Mouse (Mus musculus) limb, embryonic 14.5 days (tissue): ENCODE measurements around the gene Mcm2. TPM values are rescaled to one million over a fixed set of nuclear protein-coding genes. Genes with fewer than 3 reads are reported as not detected.

ENCODE experiments used
- ATAC-seq: fragments of 200-750 bp; cut with Nextera tagmentation; 2 replicates; pipeline ENCODE4 v1.8.0; 2017; ENCODE audit warnings: low read depth, moderate number of reproducible peaks, moderate TSS enrichment; ENCODE audit not compliant: low FRiP score
- DNase-seq: peaks from one replicate; pipeline ENCODE4 v3.0.0-alpha.2; 2015; ENCODE audit warnings: low spot score
- H3K27ac ChIP-seq: fragments of 300-500 bp; sonication (generic); replicated peaks from 2 replicates; pipeline ENCODE4 v1.5.1; 2014; ENCODE audit warnings: low read depth, mild to moderate bottlenecking, low read length, moderate library complexity, mixed read lengths
- H3K27me3 ChIP-seq: fragments of 300-500 bp; sonication (generic); 2 replicates; pipeline ENCODE4 v1.6.1; 2014; ENCODE audit warnings: low read length, mixed read lengths; ENCODE audit not compliant: control insufficient read depth, insufficient read depth
- H3K36me3 ChIP-seq: fragments of 300-500 bp; sonication (generic); 2 replicates; pipeline ENCODE4 v1.6.1; 2014; ENCODE audit warnings: mild to moderate bottlenecking, low read length, moderate library complexity, mixed read lengths; ENCODE audit not compliant: control insufficient read depth, insufficient read depth
- H3K4me1 ChIP-seq: fragments of 300-500 bp; sonication (generic); 2 replicates; pipeline ENCODE4 v1.6.1; 2014; ENCODE audit warnings: antibody characterized with exemption, low read length, mixed read lengths; ENCODE audit not compliant: control insufficient read depth, insufficient read depth
- H3K4me2 ChIP-seq: fragments of 300-500 bp; sonication (generic); replicated peaks from 2 replicates; pipeline ENCODE4 v1.6.1; 2014; ENCODE audit warnings: low read depth, mild to moderate bottlenecking, low read length, moderate library complexity; ENCODE audit not compliant: severe bottlenecking
- H3K4me3 ChIP-seq: fragments of 300-500 bp; sonication (generic); replicated peaks from 2 replicates; pipeline ENCODE4 v1.5.1; 2014; ENCODE audit warnings: low read length
- H3K9ac ChIP-seq: fragments of 300-500 bp; sonication (generic); 2 replicates; pipeline ENCODE4 v1.6.1; 2014; ENCODE audit warnings: mild to moderate bottlenecking, low read depth, low read length, moderate library complexity; ENCODE audit not compliant: severe bottlenecking
- H3K9me3 ChIP-seq: fragments of 300-500 bp; sonication (generic); 2 replicates; pipeline ENCODE4 v1.6.1; 2016; ENCODE audit warnings: low read length; ENCODE audit not compliant: control insufficient read depth
- POLR2A ChIP-seq: fragments of 200-500 bp; IDR thresholded peaks from 2 replicates; pipeline ENCODE4 v1.8.0; 2012; ENCODE audit warnings: inconsistent platforms, mild to moderate bottlenecking, moderate library complexity, borderline replicate concordance; ENCODE audit not compliant: insufficient read depth, insufficient read length; ENCODE audit errors: extremely low read depth
- WGBS: fragments of 180-500 bp; shearing (Covaris S2); extraction: QIAGEN DNeasy Blood & Tissue Kit; methylation state at CpG from one replicate; pipeline ENCODE4 v1.1.7; 2014; 5-methylcytosine and 5-hydroxymethylcytosine counted together
- polyA plus RNA-seq, 2 experiments: library from polyadenylated mRNA; depleted of rRNA in 1 of 2; stranded (reverse) in 1 of 2; unstranded in 1 of 2; fragments of >200 nt; fragmentation: Nextera tagmentation in 1 of 2; extraction: Ambion mirVana in 1 of 2; gene quantifications; 2 replicates each; pipeline versions ENCODE4 v1.2.1 to v1.2.3; 2012 to 2014

Gene Mcm2
- polyA plus RNA-seq, 2 experiments: 107 to 108 TPM

- Histone ChIP-seq H3K4me3 (no peak overlapping the region), H3K9me3 (no peaks in the 10 kb centered on the region), H3K27ac (no peak overlapping the region), H3K36me3 (peaks cover 82% of the 10 kb centered on the region), H3K27me3 (no peaks in the 10 kb centered on the region), H3K4me2 (no peak overlapping the region), H3K4me1 (no peaks in the 10 kb centered on the region), H3K9ac (no peak overlapping the region)
- TF ChIP-seq POLR2A: no peak
- no peak for ATAC-seq
- WGBS: 88% methylated on average over 10 of the region's 10 CpGs
- DNase-seq: no peak
These were observed 14.4 kb downstream of the Mcm2 start for GRCm38 (mm10) chr6:88884195-88884594.

DNA sequence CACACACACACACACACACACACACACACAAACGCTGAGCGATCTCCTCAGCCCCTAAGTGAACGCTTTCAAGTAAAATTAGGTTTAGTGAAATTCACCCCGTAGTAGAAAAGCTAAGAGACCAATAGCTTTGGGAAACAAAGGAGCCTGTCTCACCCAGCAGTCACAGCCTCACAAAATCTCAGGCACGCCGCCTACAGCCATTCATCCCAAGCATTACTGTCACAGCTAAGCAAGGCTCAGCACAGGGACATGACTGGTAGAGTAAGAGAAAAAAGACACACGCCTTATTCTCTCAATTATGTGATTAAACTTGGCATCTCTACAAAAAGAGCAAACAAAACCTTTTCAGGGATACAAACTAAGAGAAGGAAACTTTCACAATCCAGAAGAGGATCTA, 17.2 kb downstream of the Mcm2 start:
- WGBS: 89% methylated on average over 7 of the region's 7 CpGs
- Histone ChIP-seq H3K9me3 (no peaks in the 10 kb centered on the region), H3K36me3 (peaks cover 54% of the 10 kb centered on the region), H3K4me1 (no peaks in the 10 kb centered on the region), H3K4me3 (no peak overlapping the region), H3K4me2 (no peak overlapping the region), H3K27ac (no peak overlapping the region), H3K9ac (no peak overlapping the region), H3K27me3 (no peaks in the 10 kb centered on the region)
- no peak for TF ChIP-seq POLR2A
- no peak for ATAC-seq
- no peak for DNase-seq

- Histone ChIP-seq H3K4me3 (no peak overlapping the region), H3K27ac (no peak overlapping the region), H3K27me3 (no peaks in the 10 kb centered on the region), H3K9ac (no peak overlapping the region), H3K9me3 (no peaks in the 10 kb centered on the region), H3K36me3 (peaks cover 37% of the 10 kb centered on the region), H3K4me1 (no peaks in the 10 kb centered on the region), H3K4me2 (no peak overlapping the region)
- no peak for TF ChIP-seq POLR2A
- 68% methylated on average over 4 of the region's 4 CpGs for WGBS
- DNase-seq (no peak), ATAC-seq (no peak)
These were observed 19.1 kb downstream of the Mcm2 start for GRCm38 (mm10) chr6:88879471-88879870.

DNA sequence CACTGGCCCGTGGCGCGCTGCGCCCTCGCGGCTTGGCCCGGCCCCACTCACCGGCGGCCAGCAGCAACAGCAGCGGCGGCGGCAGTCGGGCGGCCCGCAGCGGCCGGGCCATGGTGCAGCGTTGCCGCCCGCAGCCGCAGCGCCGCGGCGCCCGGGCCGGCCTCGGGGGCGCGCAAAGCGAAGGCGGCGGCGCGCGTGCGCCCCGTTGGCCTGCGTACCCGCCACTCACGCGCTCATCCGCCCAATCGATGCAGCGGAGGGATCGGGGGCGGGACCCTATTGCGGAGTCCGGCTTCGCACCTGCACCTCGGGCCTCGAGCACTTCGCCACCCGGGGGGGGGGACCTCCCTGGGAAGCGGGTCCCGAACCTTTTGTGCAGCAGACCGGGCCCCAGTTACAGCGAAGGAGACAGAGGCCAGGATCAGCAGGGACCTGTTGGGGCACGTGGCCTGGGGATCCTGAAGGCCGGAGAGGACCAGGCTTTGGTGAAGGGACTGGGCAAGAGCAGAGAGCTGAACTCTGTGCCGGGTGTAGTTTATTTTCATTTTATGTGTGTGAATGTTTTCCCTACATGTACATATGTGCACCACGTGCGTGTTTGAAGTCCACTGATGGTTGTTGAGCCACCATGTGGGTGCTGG, 23.6 kb downstream of the Mcm2 start, which contains the start of gene Podxl2:
TSS of gene Podxl2 (minus strand) at position 177 of the 641 bp plus-strand sequence.
- Histone ChIP-seq H3K27me3 (no peaks in the 10 kb centered on the region), H3K9ac (peak within 1 kb of the TSS; percentile 87), H3K36me3 (no peaks in the 10 kb centered on the region), H3K4me3 (peak within 1 kb of the TSS; percentile 73), H3K4me2 (peak within 1 kb of the TSS; percentile 98), H3K4me1 (peaks cover 15% of the 10 kb centered on the region; the same call in 1 of the 2 replicates), H3K9me3 (no peaks in the 10 kb centered on the region), H3K27ac (no peak within 1 kb of the TSS)
- ATAC-seq (peak; percentile 84), DNase-seq (peak; percentile 80)
- 6% methylated on average over 47 of the region's 63 CpGs for WGBS
- no peak for TF ChIP-seq POLR2A

DNA sequence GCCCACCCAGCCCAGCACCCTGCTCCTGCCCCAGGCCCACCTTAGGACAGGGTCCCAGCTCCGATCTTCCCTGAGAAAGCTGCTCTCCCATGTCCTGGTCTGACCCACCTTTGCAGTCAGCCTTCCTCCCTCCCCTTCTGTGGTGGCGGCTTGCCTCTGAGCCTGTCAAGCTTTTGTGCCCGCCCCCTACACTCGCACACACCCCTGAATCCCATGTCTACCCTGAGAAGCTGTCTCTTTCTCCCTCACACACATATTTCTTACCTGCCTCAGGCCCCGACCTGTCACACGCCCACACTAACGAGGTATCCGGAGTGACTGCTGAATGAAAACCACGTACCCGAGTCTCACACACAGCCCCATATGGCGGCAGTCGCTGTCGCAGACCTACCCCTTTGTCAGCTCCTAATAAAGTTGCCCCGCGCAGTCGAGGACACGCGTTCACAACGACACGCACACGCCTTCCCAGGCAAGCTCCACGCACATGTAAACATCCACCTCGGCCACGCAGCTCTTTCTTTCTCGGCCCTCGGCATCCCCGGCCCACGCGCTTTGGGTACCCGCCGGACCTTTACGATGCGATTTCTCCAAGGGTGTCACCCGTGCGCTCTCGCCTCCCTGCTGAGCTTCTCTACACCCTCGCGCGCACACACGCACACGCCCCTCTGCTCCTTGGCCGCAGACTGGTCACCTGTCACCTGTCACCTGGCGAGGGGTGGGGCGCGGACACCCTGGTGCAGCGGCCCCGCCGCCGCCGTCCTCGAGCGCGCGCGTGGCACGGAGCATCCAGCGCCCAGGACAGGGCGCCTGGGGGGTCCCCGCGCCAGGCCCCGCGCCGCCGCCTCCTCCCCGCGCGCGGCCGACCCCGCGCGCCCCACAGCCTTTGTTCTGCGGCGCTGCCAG, 24.4 kb downstream of the Mcm2 start:
- Histone ChIP-seq H3K9ac (peak overlapping the region; percentile 87), H3K27me3 (no peaks in the 10 kb centered on the region), H3K4me2 (peak overlapping the region; percentile 98), H3K4me3 (peak overlapping the region; percentile 73), H3K9me3 (no peaks in the 10 kb centered on the region), H3K4me1 (peaks cover 15% of the 10 kb centered on the region; the same call in 1 of the 2 replicates), H3K36me3 (no peaks in the 10 kb centered on the region), H3K27ac (no peak overlapping the region)
- ATAC-seq (peak; percentile 51; the same call in 1 of the 2 replicates), DNase-seq (no peak)
- 2% methylated on average over 72 of the region's 74 CpGs for WGBS
- TF ChIP-seq POLR2A: no peak
